In the genomic region with DNA sequence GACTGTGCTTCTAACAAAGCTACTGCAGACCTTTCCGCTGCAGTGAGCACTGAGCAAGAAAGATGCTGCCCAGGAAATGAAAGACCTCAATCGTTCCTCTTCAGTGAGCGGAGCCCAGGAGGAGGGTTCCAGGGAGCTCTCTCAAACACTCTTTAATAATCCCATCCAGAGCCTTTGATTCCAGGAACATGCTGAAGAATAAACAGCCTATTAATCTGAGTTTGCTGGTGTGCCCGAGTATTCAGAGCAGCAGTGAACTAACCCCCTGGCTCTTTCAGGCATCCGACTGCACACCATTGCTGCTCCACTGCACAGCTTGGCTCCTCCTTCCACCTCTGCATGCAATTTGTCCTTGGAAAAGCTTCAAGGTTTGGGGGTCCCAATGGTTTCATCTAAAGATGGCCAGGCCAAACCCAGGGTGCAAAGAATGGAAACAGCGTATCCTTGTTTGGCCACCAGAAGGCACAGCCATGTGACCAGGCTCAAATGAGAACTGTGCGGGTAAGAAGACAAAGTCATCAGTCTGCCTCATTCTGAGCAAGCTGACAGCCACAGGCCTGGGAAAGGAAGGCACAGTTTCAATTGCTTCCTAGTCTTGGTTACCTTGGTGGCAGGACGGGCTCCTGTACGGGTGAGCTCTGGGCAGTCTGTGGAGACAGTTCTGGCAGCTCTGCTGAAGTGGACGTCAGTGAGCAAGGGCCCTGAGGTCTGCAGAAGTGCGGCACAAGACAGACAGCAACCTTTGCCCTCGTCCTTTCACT, we compare ENCODE assay signal across 9 mouse cellular contexts.
A peak's percentile ranks its signal among the peaks of the same experiment; 100 is the strongest.
DNase-seq lines count a peak whose midpoint lies in the region; TF ChIP-seq lines count a peak whose summit lies in the region.
"Had no signal": no experiment of that assay in that cellular context is flagged by ENCODE, and none has a peak within 500 bp of the region (broad histone marks: within the 10 kb centered on the region; RNA-seq: fewer than 3 reads in every experiment).

No protein-coding gene starts in this region.

- TF ChIP-seq POLR2A in brain, embryonic 14.5 days (IDR thresholded peaks at IDR 0.05; ENCODE audit: borderline replicate concordance, extremely low read depth, insufficient read depth, insufficient read length, poor library complexity, severe bottlenecking): no peak

- no peaks in the 10 kb centered on the region for H3K36me3 ChIP-seq in hindbrain, embryonic 10.5 days

- no peaks in the 10 kb centered on the region for H3K9me3 ChIP-seq in hindbrain, embryonic 10.5 days

- WGBS in hindbrain, embryonic 10.5 days: 42% methylated on average over 12 of the region's 12 CpGs

- H3K4me1 ChIP-seq in hindbrain, embryonic 10.5 days (replicated peaks): peaks cover 46% of the 10 kb centered on the region

- no peaks in the 10 kb centered on the region for H3K27me3 ChIP-seq in hindbrain, embryonic 10.5 days (ENCODE audit: insufficient read depth, poor library complexity, severe bottlenecking)

- peak overlapping the region; percentile 79 for H3K27ac ChIP-seq in hindbrain, embryonic 10.5 days
- peak overlapping the region; percentile 79 for H3K27ac ChIP-seq in layer of hippocampus, adult 2 months

- no peak overlapping the region for H3K4me3 ChIP-seq in hindbrain, embryonic 10.5 days
- no peak overlapping the region for H3K4me3 ChIP-seq in layer of hippocampus, adult 2 months
- H3K4me3 ChIP-seq: myocyte had no signal

- no peak for TF ChIP-seq CTCF in brain, embryonic 14.5 days (IDR thresholded peaks at IDR 0.05; ENCODE audit: borderline replicate concordance, extremely low read depth, insufficient read depth, insufficient read length)
- peak; percentile 30 for TF ChIP-seq CTCF in layer of hippocampus, adult 2 months (conservative IDR thresholded peaks at IDR 0.05)

- peak; percentile 94 for DNase-seq in brain, embryonic 14.5 days (ENCODE audit: low read depth)
- DNase-seq in cerebellum, postnatal 14 days: peak; percentile 46 to 52
- DNase-seq in hindbrain, embryonic 10.5 days (ENCODE audit: low spot score): peak; percentile 15
- DNase-seq in layer of hippocampus, adult 2 months (ENCODE audit: low spot score in 2 of 2): peak; percentile 32 to 72
- DNase-seq in retina, postnatal 1 day: peak; percentile 64
- DNase-seq in ovary, postnatal 14 days (ENCODE audit: low spot score): no peak
- no peak for DNase-seq in natural killer cell, adult 2 months (ENCODE audit: low spot score in 2 of 2)
- DNase-seq in testis, postnatal 14 days (ENCODE audit: low spot score): no peak

Comparison
In these comparisons a context has a peak if more than half of its experiments do, and no peak if none do; other contexts are left out.
1. DNase-seq: peak in brain, embryonic 14.5 days (single experiment), cerebellum, postnatal 14 days (2 of 2), hindbrain, embryonic 10.5 days (single experiment), layer of hippocampus, adult 2 months (2 of 2) and retina, postnatal 1 day (single experiment); none in ovary, postnatal 14 days (single experiment), natural killer cell, adult 2 months (0 of 2) and testis, postnatal 14 days (single experiment).